Mouse (Mus musculus) forebrain, embryonic 14.5 days (tissue): ENCODE data around the gene Meox1. TPM values are rescaled to one million over a fixed set of nuclear protein-coding genes. Genes with fewer than 3 reads are reported as not detected.
A peak's percentile ranks its signal among the peaks of the same experiment; 100 is the strongest.

Experiments
- ATAC-seq: fragments of 200-750 bp; cut with Nextera tagmentation; 2 replicates; pipeline ENCODE4 v1.8.0; 2017; ENCODE audit warnings: mild to moderate bottlenecking, moderate library complexity
- DNase-seq: peaks from one replicate; pipeline ENCODE4 v3.0.0-alpha.2; 2015; ENCODE audit warnings: low spot score
- H3K27ac ChIP-seq: fragments of 300-500 bp; sonication (generic); 2 replicates; pipeline ENCODE4 v1.5.1; 2014; ENCODE audit warnings: low read depth, mild to moderate bottlenecking, control low read depth, low read length, moderate library complexity
- H3K27me3 ChIP-seq: fragments of 300-500 bp; sonication (generic); replicated peaks from 2 replicates; pipeline ENCODE4 v1.6.1; 2014; ENCODE audit warnings: low read length, control low read depth, mixed read lengths; ENCODE audit not compliant: control insufficient read depth, insufficient read depth
- H3K36me3 ChIP-seq: fragments of 300-500 bp; sonication (generic); 2 replicates; pipeline ENCODE4 v1.6.1; 2014; ENCODE audit warnings: low read length, control low read depth; ENCODE audit not compliant: control insufficient read depth, insufficient read depth
- H3K4me1 ChIP-seq: fragments of 300-500 bp; sonication (generic); 2 replicates; pipeline ENCODE4 v1.6.1; 2014; ENCODE audit warnings: antibody characterized with exemption, low read length, control low read depth; ENCODE audit not compliant: control insufficient read depth, insufficient read depth
- H3K4me2 ChIP-seq: fragments of 300-500 bp; sonication (generic); 2 replicates; pipeline ENCODE4 v1.6.1; 2014; ENCODE audit warnings: mild to moderate bottlenecking, control low read depth, low read length
- H3K4me3 ChIP-seq: fragments of 300-500 bp; sonication (generic); 2 replicates; pipeline ENCODE4 v1.5.1; 2014; ENCODE audit warnings: low read depth, low read length, control low read depth
- H3K9ac ChIP-seq: fragments of 300-500 bp; sonication (generic); 2 replicates; pipeline ENCODE4 v1.6.1; 2014; ENCODE audit warnings: mild to moderate bottlenecking, low read length, control low read depth, moderate library complexity
- H3K9me3 ChIP-seq: fragments of 300-500 bp; sonication (generic); replicated peaks from 2 replicates; pipeline ENCODE4 v1.6.1; 2016; ENCODE audit warnings: low read length, control low read depth, mixed read lengths; ENCODE audit not compliant: control insufficient read depth
- WGBS: fragments of 180-500 bp; shearing (Covaris S2); extraction: QIAGEN DNeasy Blood & Tissue Kit; methylation state at CpG from one replicate; pipeline ENCODE4 v1.1.7; 2014; 5-methylcytosine and 5-hydroxymethylcytosine counted together
- polyA plus RNA-seq: library from polyadenylated mRNA; unstranded; fragments of >200 nt; fragmentation: Nextera tagmentation; extraction: Ambion mirVana; gene quantifications from 2 replicates; pipeline ENCODE4 v1.2.1, GENCODE M21; 2014

Meox1 gene
- polyA plus RNA-seq, 1 experiment from 2014 or later = 0.34 TPM

DNA sequence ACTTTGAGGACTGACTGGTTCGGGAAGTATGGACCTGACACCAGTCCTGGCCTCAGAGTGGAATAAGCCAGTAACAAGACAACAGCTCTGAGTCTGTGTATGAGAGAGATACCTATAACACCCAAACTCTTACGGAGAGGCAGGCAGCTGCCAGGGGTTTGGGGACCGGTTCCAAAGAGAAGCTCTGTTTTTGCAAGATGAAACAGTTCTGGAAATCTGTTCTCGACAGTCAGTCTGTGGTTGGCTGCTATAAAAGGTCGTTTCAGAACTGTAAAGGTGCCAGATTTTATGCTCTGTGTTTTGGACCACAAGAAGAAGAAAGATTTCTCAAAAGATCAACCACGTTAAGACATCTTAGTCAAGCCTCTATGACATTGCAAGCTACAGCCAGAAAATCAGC, 5.4 kb downstream of the Meox1 start:
- Histone ChIP-seq H3K4me2 (no peak overlapping the region), H3K4me3 (no peak overlapping the region), H3K36me3 (no peaks in the 10 kb centered on the region), H3K9ac (no peak overlapping the region), H3K9me3 (no peaks in the 10 kb centered on the region), H3K4me1 (peaks cover 17% of the 10 kb centered on the region), H3K27ac (no peak overlapping the region), H3K27me3 (peaks cover 9% of the 10 kb centered on the region; the same call in 1 of the 2 replicates)
- ATAC-seq (no peak), DNase-seq (no peak)
- 64% methylated on average over 6 of the region's 6 CpGs for WGBS

DNA sequence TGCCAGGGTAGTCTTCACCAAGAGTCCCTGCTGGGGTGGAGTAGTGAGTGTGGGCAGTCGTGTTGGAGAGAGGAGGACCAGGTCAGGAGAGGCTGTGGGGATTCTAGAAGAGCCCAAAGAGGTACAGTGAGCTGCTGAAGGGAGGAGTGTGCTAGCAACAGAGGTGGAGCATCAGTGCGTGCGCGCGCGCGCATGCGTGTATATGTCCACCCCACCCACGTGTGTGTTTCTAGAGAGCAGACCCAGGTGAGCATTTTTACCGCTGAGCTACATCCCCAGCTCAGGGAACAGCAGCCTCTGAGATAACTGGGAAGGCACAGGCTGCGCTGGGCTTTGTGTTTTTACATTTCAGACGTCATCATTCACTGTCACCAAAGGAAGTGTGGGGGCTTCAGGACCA, 7.7 kb downstream of the Meox1 start:
- H3K9me3 ChIP-seq = no peaks in the 10 kb centered on the region
- DNase-seq (no peak), ATAC-seq (no peak)
- H3K27ac ChIP-seq = no peak overlapping the region
- H3K4me1 ChIP-seq = peaks cover 15% of the 10 kb centered on the region
- no peak overlapping the region for H3K9ac ChIP-seq
- H3K36me3 ChIP-seq = no peaks in the 10 kb centered on the region
- H3K27me3 ChIP-seq = no peaks in the 10 kb centered on the region
- 85% methylated on average over 12 of the region's 12 CpGs for WGBS
- no peak overlapping the region for H3K4me3 ChIP-seq
- no peak overlapping the region for H3K4me2 ChIP-seq

DNA sequence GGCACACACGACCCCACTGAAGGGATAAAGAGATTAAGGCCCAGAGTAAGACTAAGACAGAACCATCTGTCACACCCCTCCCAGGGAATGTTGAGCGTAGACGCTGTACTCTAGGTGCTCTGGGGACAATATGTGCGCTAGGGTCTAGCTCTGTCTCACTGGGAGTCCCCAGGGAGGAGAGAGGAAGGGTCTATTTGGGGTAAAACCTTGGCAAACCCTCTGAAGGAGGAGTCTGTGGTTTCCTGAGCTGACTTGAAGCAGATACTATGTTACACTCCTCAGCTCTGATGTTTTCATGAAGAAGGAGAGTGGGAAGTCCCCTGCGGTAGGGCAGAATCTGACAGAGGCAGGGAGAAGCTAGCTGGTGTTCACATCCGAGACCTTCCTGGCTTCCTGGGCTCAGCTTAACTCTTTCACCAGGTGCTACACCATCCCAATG, 8.3 kb downstream of the Meox1 start:
- WGBS = 70% methylated on average over 6 of the region's 6 CpGs
- ATAC-seq (no peak), DNase-seq (no peak)
- H3K27me3 ChIP-seq = no peaks in the 10 kb centered on the region
- H3K36me3 ChIP-seq = no peaks in the 10 kb centered on the region
- H3K4me1 ChIP-seq = peaks cover 10% of the 10 kb centered on the region
- no peak overlapping the region for H3K9ac ChIP-seq
- no peak overlapping the region for H3K4me3 ChIP-seq
- no peaks in the 10 kb centered on the region for H3K9me3 ChIP-seq
- H3K27ac ChIP-seq = no peak overlapping the region
- H3K4me2 ChIP-seq = no peak overlapping the region

DNA sequence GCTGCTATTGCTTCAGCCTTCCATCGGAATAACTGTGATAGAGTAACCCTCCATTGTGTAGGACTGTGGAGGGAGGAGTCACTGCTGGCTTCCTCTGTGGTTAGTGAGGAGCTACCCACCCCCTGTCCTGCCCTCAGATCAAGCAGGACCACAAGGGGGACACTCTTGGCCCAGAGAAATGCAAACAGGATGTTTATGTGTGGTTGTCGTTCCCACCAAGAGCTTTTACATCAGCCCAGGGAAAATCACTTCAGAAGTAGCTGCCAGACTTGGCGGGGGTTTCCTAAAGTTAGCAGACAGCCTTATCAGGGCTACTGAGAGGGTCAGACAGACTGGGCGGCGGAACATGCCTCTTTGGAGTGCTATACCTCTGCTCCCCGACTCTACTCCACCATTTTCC, 8.9 kb downstream of the Meox1 start:
- WGBS = 62% methylated on average over 6 of the region's 6 CpGs
- DNase-seq = peak; percentile 4
- no peaks in the 10 kb centered on the region for H3K36me3 ChIP-seq
- H3K27ac ChIP-seq = no peak overlapping the region
- ATAC-seq = no peak
- H3K9me3 ChIP-seq = no peaks in the 10 kb centered on the region
- no peaks in the 10 kb centered on the region for H3K27me3 ChIP-seq
- no peak overlapping the region for H3K4me2 ChIP-seq
- no peak overlapping the region for H3K4me3 ChIP-seq
- H3K9ac ChIP-seq = no peak overlapping the region
- peaks cover 9% of the 10 kb centered on the region for H3K4me1 ChIP-seq

DNA sequence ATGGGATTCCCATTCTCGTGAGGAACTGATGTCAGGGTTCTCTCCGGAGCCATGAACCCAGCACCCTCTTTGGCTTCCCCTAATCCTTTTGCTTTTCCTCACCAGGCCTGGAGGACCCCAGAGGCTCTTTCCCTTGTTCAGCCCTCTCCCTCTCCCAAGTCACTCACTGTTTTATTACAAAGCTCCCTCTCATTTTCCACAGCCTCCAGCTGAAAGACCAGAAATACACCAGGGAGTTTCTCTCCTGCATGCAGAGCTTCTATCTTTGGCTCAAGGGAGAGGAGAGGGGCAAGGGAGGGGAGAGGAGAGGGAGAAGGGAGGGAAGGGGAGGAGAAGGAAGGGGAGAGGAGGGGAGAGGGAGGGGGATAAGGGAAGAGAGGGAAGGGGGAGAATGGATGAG, 10.3 kb downstream of the Meox1 start:
- no peaks in the 10 kb centered on the region for H3K36me3 ChIP-seq
- H3K27ac ChIP-seq = no peak overlapping the region
- H3K4me2 ChIP-seq = no peak overlapping the region
- H3K9me3 ChIP-seq = no peaks in the 10 kb centered on the region
- 53% methylated on average over 2 of the region's 2 CpGs for WGBS
- no peak overlapping the region for H3K4me3 ChIP-seq
- H3K4me1 ChIP-seq = peaks cover 4% of the 10 kb centered on the region
- H3K27me3 ChIP-seq = no peaks in the 10 kb centered on the region
- no peak overlapping the region for H3K9ac ChIP-seq
- ATAC-seq = no peak
- no peak for DNase-seq

DNA sequence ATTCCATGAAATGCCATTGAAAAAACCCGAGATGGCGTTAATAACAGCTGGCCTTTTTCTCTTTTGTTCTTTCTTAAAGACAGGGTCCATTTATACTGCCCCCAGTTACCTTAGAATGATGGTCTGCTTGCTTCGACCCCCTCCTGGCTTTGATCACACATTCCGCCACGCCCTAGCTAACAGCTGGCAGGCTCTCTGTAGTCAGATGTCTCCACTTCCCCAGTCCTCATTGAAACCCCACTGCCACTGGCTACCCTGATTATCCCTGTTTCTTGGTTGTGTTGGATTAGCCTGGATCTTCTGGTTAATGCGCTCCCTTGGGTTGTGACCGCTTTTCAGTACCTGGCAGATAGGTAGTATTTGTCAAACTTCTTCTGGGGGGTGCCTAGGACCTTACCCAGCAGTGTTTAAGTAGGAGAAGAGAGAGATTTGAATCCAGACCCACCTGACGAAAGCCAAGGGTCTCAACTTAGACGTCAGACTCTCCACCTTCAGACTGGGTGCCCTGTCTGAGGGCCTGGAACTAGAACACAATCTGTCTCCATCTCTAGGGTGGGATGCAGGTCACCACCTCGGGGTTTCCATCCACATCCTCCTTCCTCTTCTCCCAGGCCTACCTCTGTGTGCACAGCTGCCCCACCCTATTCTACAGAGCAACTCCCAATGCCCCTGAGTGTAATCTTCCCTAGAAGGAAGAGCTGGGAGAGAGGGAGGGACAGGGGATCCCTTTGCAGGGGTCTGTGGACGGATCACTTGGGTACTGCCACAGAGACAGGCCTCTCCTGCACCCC, 11.5 kb downstream of the Meox1 start:
- 80% methylated on average over 11 of the region's 11 CpGs for WGBS
- Histone ChIP-seq H3K4me3 (no peak overlapping the region), H3K27ac (no peak overlapping the region), H3K4me1 (peaks cover 4% of the 10 kb centered on the region), H3K36me3 (no peaks in the 10 kb centered on the region), H3K9me3 (no peaks in the 10 kb centered on the region), H3K27me3 (no peaks in the 10 kb centered on the region), H3K4me2 (no peak overlapping the region), H3K9ac (no peak overlapping the region)
- ATAC-seq (no peak), DNase-seq (no peak)

DNA sequence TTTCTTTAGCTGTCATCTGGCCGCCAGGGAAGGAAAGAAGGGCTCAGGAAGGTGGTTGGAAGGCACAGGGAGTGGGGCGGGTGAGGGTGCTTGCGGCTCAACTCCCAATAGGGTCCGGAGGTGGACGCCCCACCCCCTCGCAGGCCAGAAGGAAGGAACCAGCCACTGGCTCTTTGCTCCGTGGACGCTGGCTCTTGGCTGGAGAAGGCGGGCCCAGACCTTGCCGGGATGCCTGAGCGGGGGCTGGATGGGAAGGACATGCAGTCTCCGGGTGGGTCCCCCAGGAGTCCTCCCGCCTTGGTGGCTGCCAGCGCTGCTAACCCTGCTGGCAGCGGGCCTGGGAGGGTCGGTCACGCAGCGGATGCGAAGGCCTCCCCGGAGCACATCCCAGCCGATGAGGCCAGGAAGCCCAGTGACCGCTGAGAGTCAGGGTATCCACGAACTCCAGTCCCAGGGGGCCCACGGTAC, 12.5 kb downstream of the Meox1 start:
- H3K27ac ChIP-seq = no peak overlapping the region
- H3K4me3 ChIP-seq = no peak overlapping the region
- no peaks in the 10 kb centered on the region for H3K36me3 ChIP-seq
- no peaks in the 10 kb centered on the region for H3K27me3 ChIP-seq
- peak overlapping the region; percentile 25; the same call in 1 of the 2 replicates for H3K9ac ChIP-seq
- WGBS = 3% methylated on average over 24 of the region's 24 CpGs
- DNase-seq (peak; percentile 19), ATAC-seq (no peak)
- H3K9me3 ChIP-seq = no peaks in the 10 kb centered on the region
- H3K4me1 ChIP-seq = peaks cover 4% of the 10 kb centered on the region
- peak overlapping the region; percentile 42 for H3K4me2 ChIP-seq

DNA sequence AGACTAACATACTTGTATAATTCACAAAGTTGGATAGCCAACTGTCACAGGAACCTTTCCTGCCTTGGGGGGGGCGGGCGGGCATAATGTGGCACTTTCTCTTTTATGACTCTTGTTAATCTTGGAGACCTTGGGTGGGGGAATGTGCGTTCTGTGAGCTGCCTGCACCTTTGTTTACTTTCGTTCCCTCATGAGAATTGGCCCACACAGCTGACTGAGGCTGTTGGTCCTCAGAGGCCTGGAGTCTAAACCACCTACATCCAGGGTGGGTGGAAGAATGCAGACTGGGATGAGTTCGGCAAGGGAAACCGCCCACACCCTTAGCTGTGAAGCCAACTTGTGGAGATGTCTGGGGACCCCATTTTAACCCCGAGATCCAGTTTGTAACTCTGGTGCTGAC, 13.0 kb downstream of the Meox1 start:
- ATAC-seq = no peak
- WGBS = 65% methylated on average over 7 of the region's 7 CpGs
- Histone ChIP-seq H3K27me3 (no peaks in the 10 kb centered on the region), H3K4me1 (peaks cover 4% of the 10 kb centered on the region), H3K36me3 (no peaks in the 10 kb centered on the region), H3K4me2 (no peak overlapping the region), H3K9me3 (no peaks in the 10 kb centered on the region), H3K27ac (no peak overlapping the region), H3K4me3 (no peak overlapping the region), H3K9ac (no peak overlapping the region)
- DNase-seq = no peak

DNA sequence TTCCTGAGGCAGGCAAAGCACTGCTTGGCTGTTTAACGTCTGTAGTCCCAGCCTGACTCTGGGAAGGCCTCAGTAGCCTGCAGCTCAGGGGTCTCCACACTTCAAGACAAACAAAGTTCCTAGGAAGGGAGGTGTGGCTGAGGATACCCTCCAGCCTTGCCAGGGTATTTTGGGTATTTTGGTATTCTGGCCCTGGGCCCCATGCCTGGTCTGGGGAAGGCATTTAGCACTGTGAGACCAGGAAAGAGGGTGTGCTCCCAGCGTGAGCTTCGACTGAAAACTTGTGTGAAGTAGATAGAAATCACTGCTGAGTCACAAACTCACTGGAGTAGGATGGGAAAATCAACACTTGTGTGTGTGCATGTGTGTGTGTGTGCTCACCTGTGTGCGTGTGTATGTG, 14.5 kb downstream of the Meox1 start:
- DNase-seq (no peak), ATAC-seq (no peak)
- H3K4me2 ChIP-seq = no peak overlapping the region
- no peaks in the 10 kb centered on the region for H3K36me3 ChIP-seq
- H3K4me3 ChIP-seq = no peak overlapping the region
- H3K9me3 ChIP-seq = no peaks in the 10 kb centered on the region
- 74% methylated on average over 4 of the region's 4 CpGs for WGBS
- H3K9ac ChIP-seq = no peak overlapping the region
- H3K27ac ChIP-seq = no peak overlapping the region
- H3K4me1 ChIP-seq = peaks cover 4% of the 10 kb centered on the region
- no peaks in the 10 kb centered on the region for H3K27me3 ChIP-seq
